Mouse (Mus musculus): Measurements from ENCODE around the gene Eif2ak1. TPM values are rescaled to one million over a fixed set of nuclear protein-coding genes. Genes with fewer than 3 reads are reported as not detected.

Eif2ak1 gene
- polyA plus RNA-seq, 1 experiment from 2014 or later = 36.1 TPM

- Histone ChIP-seq H3K27me3 (replicated peaks) (no peaks in the 10 kb centered on the region), H3K36me3 (peaks cover 25% of the 10 kb centered on the region), H3K4me2 (no peak overlapping the region), H3K9ac (no peak overlapping the region), H3K9me3 (no peaks in the 10 kb centered on the region), H3K4me1 (no peaks in the 10 kb centered on the region), H3K27ac (no peak overlapping the region), H3K4me3 (replicated peaks) (no peak overlapping the region)
- no peak for ATAC-seq (ENCODE audit: insufficient read depth, low FRiP score, low read depth)
- 84% methylated on average over 6 of the region's 6 CpGs for WGBS
Measured at GRCm38 (mm10) chr5:143931863-143932580, 114.4 kb downstream of the Eif2ak1 start.

DNA sequence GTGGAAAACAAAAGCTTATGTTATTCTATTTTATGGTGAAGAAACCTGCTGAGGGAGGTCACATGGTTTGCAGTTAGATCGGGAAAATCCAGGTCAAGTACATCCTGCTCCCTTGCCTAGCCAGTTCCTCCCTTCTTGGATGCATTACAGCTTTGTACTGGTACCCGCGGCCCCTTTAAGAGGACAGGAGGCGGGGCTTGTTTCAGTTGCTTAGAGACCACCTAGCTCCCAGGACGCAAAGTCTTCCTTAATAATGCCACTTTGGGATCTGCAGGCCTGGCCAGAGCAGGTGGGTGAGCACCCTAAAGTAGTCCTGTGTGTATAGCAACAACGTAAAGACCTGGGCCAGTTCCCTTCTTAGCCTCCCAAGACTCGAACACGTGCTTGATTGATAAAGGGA is 115.2 kb downstream of the Eif2ak1 start, which contains the start of gene Rsph10b:
Rsph10b (plus strand) TSS at position 205 of the 400 bp plus-strand sequence.
- ATAC-seq (ENCODE audit: insufficient read depth, low FRiP score, low read depth) = peak; percentile 22; the same call in 1 of the 2 replicates
- no peak within 1 kb of the TSS for H3K4me2 ChIP-seq
- WGBS = 27% methylated on average over 8 of the region's 8 CpGs

DNA sequence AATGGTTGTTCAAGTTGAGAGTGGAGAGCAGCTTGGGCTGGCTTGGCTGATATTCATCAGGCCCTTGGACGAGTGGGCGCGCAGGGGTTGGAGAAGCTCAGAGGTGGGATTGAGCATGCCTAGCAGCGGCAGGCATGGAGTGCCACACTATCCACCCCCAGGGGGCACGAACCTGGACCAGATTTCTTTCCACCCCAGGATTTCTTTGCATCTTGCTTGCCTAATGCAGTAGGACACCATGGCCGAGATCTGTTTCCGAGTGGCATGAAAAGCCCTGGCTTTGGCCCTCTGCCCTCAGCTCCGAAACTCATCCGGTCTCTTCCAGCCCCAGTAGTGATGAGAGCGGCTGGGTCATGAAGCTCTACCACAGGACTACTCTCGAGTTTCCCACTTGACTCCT is 115.8 kb downstream of the Eif2ak1 start:
- Histone ChIP-seq H3K27ac (no peak overlapping the region), H3K4me1 (no peaks in the 10 kb centered on the region), H3K27me3 (replicated peaks) (no peaks in the 10 kb centered on the region), H3K36me3 (peaks cover 20% of the 10 kb centered on the region), H3K4me2 (no peak overlapping the region), H3K9ac (no peak overlapping the region), H3K9me3 (no peaks in the 10 kb centered on the region), H3K4me3 (replicated peaks) (no peak overlapping the region)
- WGBS = 88% methylated on average over 11 of the region's 11 CpGs
- ATAC-seq (ENCODE audit: insufficient read depth, low FRiP score, low read depth) = no peak

More for the DNA sequence above, 115.2 kb downstream of the Eif2ak1 start, which contains the start of gene Rsph10b:
- H3K9ac ChIP-seq = no peak within 1 kb of the TSS
- H3K27me3 ChIP-seq (replicated peaks) = no peaks in the 10 kb centered on the region
- H3K27ac ChIP-seq = no peak within 1 kb of the TSS
- no peak within 1 kb of the TSS for H3K4me3 ChIP-seq (replicated peaks)
- H3K4me1 ChIP-seq = no peaks in the 10 kb centered on the region
- peaks cover 25% of the 10 kb centered on the region for H3K36me3 ChIP-seq
- H3K9me3 ChIP-seq = no peaks in the 10 kb centered on the region

DNA sequence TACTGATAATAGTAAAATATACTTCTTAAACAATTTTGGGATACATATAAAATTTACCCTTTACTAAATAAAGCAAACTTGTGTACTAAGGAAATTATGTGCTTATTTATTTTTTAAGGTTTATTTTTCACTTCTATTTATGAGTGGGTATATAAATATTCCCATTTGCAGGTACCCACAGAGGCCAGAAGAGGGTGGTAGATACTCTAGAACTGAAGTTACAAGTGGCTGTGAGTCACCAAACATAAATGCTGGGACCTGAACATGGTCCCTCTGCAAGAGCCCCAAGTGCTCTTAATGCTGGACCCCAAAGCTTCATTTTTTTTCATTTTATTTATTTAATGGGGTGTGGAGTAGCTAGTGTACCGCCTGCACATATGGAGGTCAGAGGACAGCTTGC is 116.3 kb downstream of the Eif2ak1 start:
- WGBS = 74% methylated on average over 1 of the region's 1 CpGs
- Histone ChIP-seq H3K27ac (no peak overlapping the region), H3K4me2 (no peak overlapping the region), H3K4me3 (replicated peaks) (no peak overlapping the region), H3K4me1 (no peaks in the 10 kb centered on the region), H3K9ac (no peak overlapping the region), H3K9me3 (no peaks in the 10 kb centered on the region), H3K36me3 (peaks cover 20% of the 10 kb centered on the region), H3K27me3 (replicated peaks) (no peaks in the 10 kb centered on the region)
- ATAC-seq (ENCODE audit: insufficient read depth, low FRiP score, low read depth) = no peak

- no peak for ATAC-seq (ENCODE audit: insufficient read depth, low FRiP score, low read depth)
- WGBS = 83% methylated on average over 9 of the region's 9 CpGs
- H3K9me3 ChIP-seq = no peaks in the 10 kb centered on the region
Measured at GRCm38 (mm10) chr5:143936156-143936555, 118.6 kb downstream of the Eif2ak1 start.

DNA sequence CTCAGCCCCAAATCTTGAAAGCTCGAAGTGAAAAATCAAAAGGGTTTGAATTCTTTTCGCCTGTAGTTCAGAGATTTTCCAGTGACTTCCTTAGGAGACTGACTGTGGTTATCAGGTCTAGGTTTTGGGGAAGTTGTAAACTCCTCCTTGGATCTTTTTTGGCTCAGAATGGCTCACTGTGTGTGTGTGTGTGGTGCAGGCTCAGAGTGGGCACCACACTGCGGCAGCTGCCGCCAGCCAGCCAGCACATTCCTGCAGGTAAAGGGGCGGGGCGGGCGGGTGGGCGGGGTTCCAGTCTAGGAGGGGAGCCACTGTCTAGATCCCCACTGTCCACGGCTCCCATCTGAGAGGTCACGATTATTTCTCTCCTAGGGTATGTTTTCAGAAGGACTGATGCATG is 124.0 kb downstream of the Eif2ak1 start:
- Histone ChIP-seq H3K36me3 (no peaks in the 10 kb centered on the region), H3K9me3 (no peaks in the 10 kb centered on the region), H3K4me1 (no peaks in the 10 kb centered on the region), H3K27ac (no peak overlapping the region), H3K4me3 (replicated peaks) (no peak overlapping the region), H3K9ac (no peak overlapping the region), H3K4me2 (no peak overlapping the region), H3K27me3 (replicated peaks) (no peaks in the 10 kb centered on the region)
- 18% methylated on average over 10 of the region's 10 CpGs for WGBS
- ATAC-seq (ENCODE audit: insufficient read depth, low FRiP score, low read depth) = no peak

More at GRCm38 (mm10) chr5:143936156-143936555, 118.6 kb downstream of the Eif2ak1 start:
- Histone ChIP-seq H3K9ac (no peak overlapping the region), H3K4me3 (replicated peaks) (no peak overlapping the region), H3K4me1 (no peaks in the 10 kb centered on the region), H3K4me2 (no peak overlapping the region), H3K36me3 (no peaks in the 10 kb centered on the region), H3K27ac (no peak overlapping the region), H3K27me3 (replicated peaks) (no peaks in the 10 kb centered on the region)

GRCm38 (mm10) chr5:143943231-143944125 is 125.9 kb downstream of the Eif2ak1 start:
- no peaks in the 10 kb centered on the region for H3K9me3 ChIP-seq
- H3K4me3 ChIP-seq (replicated peaks) = no peak overlapping the region
- ATAC-seq (ENCODE audit: insufficient read depth, low FRiP score, low read depth) = no peak

DNA sequence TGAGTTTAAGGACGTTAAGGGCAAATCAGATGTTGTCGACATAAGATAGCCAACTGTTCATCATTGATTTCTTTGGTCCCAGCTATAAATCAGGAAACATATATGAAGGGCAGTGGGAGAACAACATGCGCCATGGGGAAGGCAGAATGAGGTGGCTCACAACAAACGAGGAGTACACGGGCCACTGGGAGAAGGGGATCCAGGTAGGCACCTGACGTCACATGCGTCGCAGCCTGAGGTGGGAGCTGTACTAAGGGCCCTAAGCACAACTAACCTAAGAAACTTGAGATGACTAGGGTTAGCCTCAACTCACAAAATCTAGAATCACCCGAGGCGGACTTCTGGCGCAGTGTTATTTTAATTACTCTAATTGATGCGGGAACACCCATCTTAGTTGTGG is 130.8 kb downstream of the Eif2ak1 start:
- Histone ChIP-seq H3K27me3 (replicated peaks) (no peaks in the 10 kb centered on the region), H3K4me2 (no peak overlapping the region), H3K9ac (no peak overlapping the region), H3K4me1 (no peaks in the 10 kb centered on the region), H3K9me3 (no peaks in the 10 kb centered on the region), H3K27ac (no peak overlapping the region), H3K36me3 (no peaks in the 10 kb centered on the region), H3K4me3 (replicated peaks) (no peak overlapping the region)
- 79% methylated on average over 12 of the region's 12 CpGs for WGBS
- ATAC-seq (ENCODE audit: insufficient read depth, low FRiP score, low read depth) = no peak

More at GRCm38 (mm10) chr5:143943231-143944125, 125.9 kb downstream of the Eif2ak1 start:
- H3K4me2 ChIP-seq = no peak overlapping the region
- H3K9ac ChIP-seq = no peak overlapping the region
- H3K4me1 ChIP-seq = no peaks in the 10 kb centered on the region
- H3K27ac ChIP-seq = no peak overlapping the region
- H3K27me3 ChIP-seq (replicated peaks) = no peaks in the 10 kb centered on the region
- no peaks in the 10 kb centered on the region for H3K36me3 ChIP-seq
- 81% methylated on average over 14 of the region's 14 CpGs for WGBS

GRCm38 (mm10) chr5:143950016-143950415 is 132.4 kb downstream of the Eif2ak1 start:
- Histone ChIP-seq H3K4me1 (no peaks in the 10 kb centered on the region), H3K4me2 (no peak overlapping the region), H3K27ac (no peak overlapping the region), H3K9ac (no peak overlapping the region), H3K36me3 (no peaks in the 10 kb centered on the region), H3K27me3 (replicated peaks) (no peaks in the 10 kb centered on the region), H3K9me3 (no peaks in the 10 kb centered on the region), H3K4me3 (replicated peaks) (no peak overlapping the region)
- 43% methylated on average over 5 of the region's 5 CpGs for WGBS
- no peak for ATAC-seq (ENCODE audit: insufficient read depth, low FRiP score, low read depth)

Other genes starting within 250 kb of the Eif2ak1 start
- 49.8 and 53.9 TPM in 2 replicates for gene Cyth3, start 195.3 kb upstream of the Eif2ak1 start, polyA plus RNA-seq (2015; fragmentation: Nextera tagmentation; extraction: Ambion mirVana)
- gene Usp42, start 85.5 kb upstream of the Eif2ak1 start, polyA plus RNA-seq (2015; fragmentation: Nextera tagmentation; extraction: Ambion mirVana) = 17.2 and 18.4 TPM in 2 replicates
- 0.17 and 0.22 TPM in 2 replicates for gene Ankrd61, start 79.9 kb downstream of the Eif2ak1 start, polyA plus RNA-seq (2015; fragmentation: Nextera tagmentation; extraction: Ambion mirVana)
- 88.2 and 105 TPM in 2 replicates for gene Aimp2, start 92.1 kb downstream of the Eif2ak1 start, polyA plus RNA-seq (2015; fragmentation: Nextera tagmentation; extraction: Ambion mirVana)
- gene Pms2, start 92.2 kb downstream of the Eif2ak1 start, polyA plus RNA-seq (2015; fragmentation: Nextera tagmentation; extraction: Ambion mirVana) = 22.7 and 24.9 TPM in 2 replicates
- 0.42 and 0.77 TPM in 2 replicates for gene Gm42421, start 110.4 kb downstream of the Eif2ak1 start, polyA plus RNA-seq (2015; fragmentation: Nextera tagmentation; extraction: Ambion mirVana)
- 0.43 and 0.48 TPM in 2 replicates for gene Rsph10b, start 115.2 kb downstream of the Eif2ak1 start, polyA plus RNA-seq (2015; fragmentation: Nextera tagmentation; extraction: Ambion mirVana)
- 68.4 and 76.6 TPM in 2 replicates for gene Ccz1, start 197.1 kb downstream of the Eif2ak1 start, polyA plus RNA-seq (2015; fragmentation: Nextera tagmentation; extraction: Ambion mirVana)
- not detected in 2 replicates for gene Ocm, start 208.9 kb downstream of the Eif2ak1 start, polyA plus RNA-seq (2015; fragmentation: Nextera tagmentation; extraction: Ambion mirVana)